Mouse (Mus musculus) lung, adult 2 months (tissue): ENCODE data around the gene Nup210.

Source experiments
- CTCF ChIP-seq: fragments of 200-500 bp; IDR thresholded peaks from 2 replicates; pipeline ENCODE4 v1.5.1; 2011; ENCODE audit warnings: mild to moderate bottlenecking, low read length, control low read depth; ENCODE audit not compliant: insufficient read depth
- POLR2A ChIP-seq: fragments of 200-500 bp; IDR thresholded peaks from 2 replicates; pipeline ENCODE4 v1.6.1; 2011; ENCODE audit warnings: low read depth, mild to moderate bottlenecking, control low read depth, low read length, borderline replicate concordance; ENCODE audit errors: extremely low read depth

DNA sequence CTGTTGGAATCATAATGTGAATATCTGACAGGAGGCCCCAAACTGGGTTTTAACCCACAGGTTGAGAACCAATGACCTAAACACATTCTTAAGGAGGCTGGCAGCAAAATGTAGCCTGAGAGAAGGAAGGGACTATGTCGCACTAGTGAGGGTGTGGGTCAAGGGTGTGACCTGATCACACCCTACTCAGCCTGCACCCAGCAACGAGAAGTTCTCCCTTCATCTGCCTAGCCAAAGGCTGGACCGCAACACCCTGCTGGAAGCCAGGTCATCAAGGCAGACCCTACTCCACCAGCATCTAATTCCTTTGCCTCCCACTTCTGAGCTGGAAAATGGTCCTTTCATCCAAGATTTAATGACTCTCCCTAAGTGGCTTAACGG lies 776 bp downstream of the Nup210 start:
- TF ChIP-seq CTCF = no peak
- peak; percentile 36; the same call in 1 of the 2 replicates for TF ChIP-seq POLR2A
